Mouse (Mus musculus) thymus, postnatal 10 days (tissue): Measurements from ENCODE around the gene Syt1.

Source experiments
- DNase-seq, 2 experiments: peaks; one replicate each; pipeline ENCODE4 v3.0.0; 2021; ENCODE audit warnings: low spot score in 2 of 2

Gene Syt1

GRCm38 (mm10) chr10:108652066-108652465 is 358.7 kb downstream of the Syt1 start:
- DNase-seq = no peak

- no peak for DNase-seq
Measured at GRCm38 (mm10) chr10:108649174-108649573, 361.6 kb downstream of the Syt1 start.

- DNase-seq = no peak
Measured at GRCm38 (mm10) chr10:108643915-108644314, 366.9 kb downstream of the Syt1 start.

- no peak for DNase-seq
Measured at GRCm38 (mm10) chr10:108638095-108638494, 372.7 kb downstream of the Syt1 start.

GRCm38 (mm10) chr10:108636086-108636485 is 374.7 kb downstream of the Syt1 start:
- no peak for DNase-seq

GRCm38 (mm10) chr10:108635616-108636015 is 375.2 kb downstream of the Syt1 start:
- no peak for DNase-seq

- DNase-seq = no peak
Measured at GRCm38 (mm10) chr10:108630841-108631240, 379.9 kb downstream of the Syt1 start.

GRCm38 (mm10) chr10:108626404-108626803 is 384.4 kb downstream of the Syt1 start:
- no peak for DNase-seq

GRCm38 (mm10) chr10:108623002-108623401 is 387.8 kb downstream of the Syt1 start:
- no peak for DNase-seq

- DNase-seq = no peak
Measured at GRCm38 (mm10) chr10:108619861-108620260, 390.9 kb downstream of the Syt1 start.

GRCm38 (mm10) chr10:108619217-108619616 is 391.6 kb downstream of the Syt1 start:
- no peak for DNase-seq

GRCm38 (mm10) chr10:108610057-108610644 is 400.6 kb downstream of the Syt1 start:
- DNase-seq = no peak

GRCm38 (mm10) chr10:108601672-108602412 is 408.9 kb downstream of the Syt1 start:
- no peak for DNase-seq

- DNase-seq = no peak
Measured at GRCm38 (mm10) chr10:108600693-108601092, 410.1 kb downstream of the Syt1 start.

GRCm38 (mm10) chr10:108597385-108597784 is 413.4 kb downstream of the Syt1 start:
- no peak for DNase-seq

- no peak for DNase-seq
Measured at GRCm38 (mm10) chr10:108596162-108596927, 414.4 kb downstream of the Syt1 start.

GRCm38 (mm10) chr10:108589355-108589754 is 421.4 kb downstream of the Syt1 start:
- no peak for DNase-seq

GRCm38 (mm10) chr10:108588924-108589323 is 421.9 kb downstream of the Syt1 start:
- no peak for DNase-seq

- no peak for DNase-seq
Measured at GRCm38 (mm10) chr10:108583694-108584093, 427.1 kb downstream of the Syt1 start.

- DNase-seq = no peak
Measured at GRCm38 (mm10) chr10:108582397-108582730, 428.4 kb downstream of the Syt1 start.

GRCm38 (mm10) chr10:108581555-108582396 is 429.0 kb downstream of the Syt1 start:
- DNase-seq = no peak
